Mouse (Mus musculus): ENCODE data around the gene Utrn.

Gene Utrn

DNA sequence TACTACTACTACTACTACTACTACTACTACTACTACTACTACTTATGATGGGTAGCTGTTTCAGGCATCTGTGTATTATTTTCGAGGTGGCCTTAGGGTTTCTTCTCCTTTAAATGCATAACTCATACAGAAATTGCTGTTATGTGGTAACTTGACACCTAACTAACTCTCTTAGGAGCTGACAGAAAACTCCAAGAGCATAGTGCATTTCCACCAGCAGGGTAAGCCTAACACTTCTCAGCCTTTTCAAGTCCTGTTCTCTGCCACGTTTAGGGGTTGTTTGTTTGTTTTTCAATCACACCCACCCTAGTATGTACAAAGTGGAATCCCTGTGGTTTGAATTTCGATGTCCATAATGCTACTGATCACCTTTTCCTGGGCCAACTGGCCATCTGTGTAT lies 78.3 kb downstream of the Utrn start:
- no peak for DNase-seq

GRCm38 (mm10) chr10:12788529-12788928 lies 80.6 kb downstream of the Utrn start:
- no peak for DNase-seq

- DNase-seq: no peak
Measured at GRCm38 (mm10) chr10:12787965-12788364, 81.2 kb downstream of the Utrn start.

GRCm38 (mm10) chr10:12785299-12785698 lies 83.9 kb downstream of the Utrn start:
- DNase-seq: no peak

DNA sequence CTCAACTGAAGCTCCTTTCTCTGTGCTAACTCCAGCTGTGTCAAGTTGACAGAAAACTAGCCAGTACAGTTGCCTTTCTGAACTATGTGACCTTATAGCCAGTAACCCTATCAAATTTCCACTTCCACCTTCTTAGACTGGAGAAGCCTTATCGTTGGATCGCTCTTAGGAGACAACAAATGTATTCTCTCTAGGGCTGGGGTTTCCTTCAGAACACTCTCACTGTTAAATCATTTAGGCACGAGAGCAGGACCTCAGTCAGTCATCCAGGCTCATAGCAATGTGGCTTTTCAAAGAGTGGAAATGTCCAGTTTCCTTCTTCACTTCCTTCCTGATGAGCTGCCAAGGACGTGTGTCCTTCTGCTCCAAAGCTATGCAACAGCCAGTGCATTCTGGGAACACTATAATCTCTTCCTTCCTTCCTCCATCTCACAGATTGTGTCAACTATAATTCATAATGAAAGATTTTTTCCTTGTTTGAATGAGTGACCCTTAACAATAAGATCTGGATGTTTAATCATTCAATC lies 87.7 kb downstream of the Utrn start:
- DNase-seq: no peak

DNA sequence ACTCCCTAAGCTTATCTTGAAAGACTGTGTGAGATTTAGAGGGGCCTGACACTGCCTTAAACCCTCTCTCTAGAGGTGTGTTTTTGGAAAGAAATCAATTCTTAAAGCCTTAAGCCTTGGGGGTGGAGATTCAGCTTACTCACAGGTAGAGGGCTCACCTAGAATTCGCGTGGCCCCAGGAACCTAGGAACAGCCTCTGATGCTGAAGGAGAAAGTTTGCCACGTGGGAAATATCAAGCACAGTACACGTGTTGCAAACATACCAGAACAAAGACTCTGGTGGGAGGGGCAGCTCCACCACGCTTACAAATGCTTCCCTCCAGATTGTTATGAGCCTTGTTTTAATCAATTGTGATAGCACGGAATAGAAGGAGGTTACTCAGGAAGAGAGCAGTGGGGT lies 96.0 kb downstream of the Utrn start:
- DNase-seq: no peak

GRCm38 (mm10) chr10:12771511-12771910 lies 97.7 kb downstream of the Utrn start:
- DNase-seq: no peak

DNA sequence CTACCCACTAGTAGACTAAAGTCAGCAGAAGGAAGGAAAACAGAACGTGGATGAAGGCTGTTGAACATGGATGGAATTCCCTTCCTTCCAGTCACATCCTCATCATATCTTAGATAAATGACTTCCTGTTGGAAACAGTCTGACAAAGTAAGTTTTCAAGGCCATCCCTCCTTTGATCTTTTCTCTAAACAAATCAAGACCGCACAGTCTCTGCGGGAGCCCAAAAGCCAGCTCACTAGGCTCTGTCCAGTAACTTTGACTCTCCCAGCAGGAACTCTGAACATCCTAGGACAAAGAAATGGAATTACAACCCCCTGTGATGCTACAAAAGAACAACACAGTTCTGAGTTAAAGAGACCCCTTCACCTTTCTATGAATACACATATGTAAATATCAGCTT lies 106.5 kb downstream of the Utrn start:
- DNase-seq: no peak

DNA sequence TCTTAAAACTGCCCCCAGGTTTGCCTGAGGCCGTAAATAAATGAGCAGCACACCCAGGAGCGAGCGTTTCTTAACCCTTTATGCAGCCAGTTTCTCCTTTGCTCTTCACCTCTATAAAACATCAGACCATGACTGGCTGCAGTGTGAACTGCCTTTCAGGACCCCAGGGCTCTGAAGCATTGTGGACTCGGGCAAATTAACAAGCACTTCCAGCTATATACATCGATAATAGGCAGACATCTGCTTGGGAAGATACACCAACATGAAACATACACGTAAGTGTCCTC lies 110.5 kb downstream of the Utrn start:
- no peak for DNase-seq

DNA sequence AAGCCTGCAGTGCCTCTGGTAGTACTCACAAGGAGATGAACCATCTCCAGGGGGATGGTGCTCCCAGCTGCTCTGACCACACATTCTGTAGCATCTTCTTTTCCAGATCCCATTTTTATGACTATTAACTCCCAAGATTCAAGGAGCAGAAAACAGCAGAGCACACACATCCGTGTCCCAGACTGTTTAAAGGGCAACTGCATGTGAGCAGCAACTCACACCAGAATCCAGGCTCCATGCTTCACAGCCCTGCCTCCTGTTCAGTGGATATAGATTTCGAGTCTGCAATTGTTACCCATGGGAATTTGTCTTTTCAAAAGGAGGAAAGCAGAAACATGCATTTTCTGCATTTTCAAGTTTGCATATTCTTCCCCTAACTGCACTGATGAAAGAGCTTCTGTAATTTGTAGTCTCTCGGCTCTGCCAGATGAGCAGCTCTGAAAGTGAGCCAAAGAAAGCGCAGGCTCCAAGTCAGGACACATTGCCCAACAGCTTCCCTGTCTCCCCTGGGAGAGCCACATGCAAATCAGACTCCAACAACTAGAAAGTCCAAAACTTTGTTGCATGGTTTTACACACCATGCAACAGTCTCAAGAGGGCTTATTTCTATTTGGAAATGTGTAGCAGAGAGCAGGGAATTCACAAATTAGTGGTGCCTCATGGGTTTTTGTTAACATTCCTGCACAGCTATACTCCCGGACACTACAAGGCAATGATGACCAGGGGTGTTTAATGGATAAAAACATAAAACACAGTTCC lies 111.0 kb downstream of the Utrn start:
- no peak for DNase-seq

DNA sequence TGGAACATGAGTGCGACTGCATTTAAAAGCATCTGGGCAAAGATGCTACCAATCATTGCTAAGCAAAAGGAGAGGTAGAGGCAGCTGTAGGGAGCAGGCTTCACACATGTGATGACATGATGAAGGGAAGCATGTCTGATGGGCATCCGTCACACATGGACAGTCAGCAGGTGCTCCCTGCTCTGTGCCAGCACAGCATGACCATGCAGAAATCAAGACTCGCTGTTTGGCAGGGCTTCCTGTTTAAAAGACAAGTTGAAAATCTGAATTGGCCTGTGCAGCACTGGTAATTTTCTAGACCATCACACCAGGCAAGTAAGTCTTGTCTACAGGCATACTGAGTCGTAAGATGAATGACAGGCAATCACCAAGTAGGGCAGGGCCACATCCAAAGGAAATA lies 112.5 kb downstream of the Utrn start:
- DNase-seq: peak; percentile 31

- DNase-seq: no peak
Measured at GRCm38 (mm10) chr10:12754911-12755310, 114.3 kb downstream of the Utrn start.

DNA sequence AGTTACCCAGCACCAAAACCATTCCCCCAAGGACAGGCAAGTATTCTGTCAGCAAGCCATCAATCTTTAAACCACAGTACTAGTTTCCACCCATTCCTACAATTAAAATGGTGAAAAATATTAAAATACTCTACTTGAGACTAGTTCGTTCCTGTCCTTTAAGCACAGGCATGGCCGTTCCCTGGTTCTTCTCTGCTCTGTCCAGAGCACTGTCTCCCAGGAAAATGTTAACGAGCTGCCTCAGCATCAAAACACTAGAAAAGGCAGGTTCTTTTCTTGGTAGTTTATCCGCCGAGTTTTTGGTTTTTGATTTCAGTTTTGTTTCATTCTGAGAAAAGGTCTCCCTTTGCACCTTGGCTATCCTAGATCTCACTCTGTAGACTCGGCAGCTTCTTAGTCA lies 115.0 kb downstream of the Utrn start:
- DNase-seq: no peak

- DNase-seq: no peak
Measured at GRCm38 (mm10) chr10:12743717-12744116, 125.4 kb downstream of the Utrn start.

GRCm38 (mm10) chr10:12739302-12739987 lies 129.7 kb downstream of the Utrn start:
- DNase-seq: no peak

DNA sequence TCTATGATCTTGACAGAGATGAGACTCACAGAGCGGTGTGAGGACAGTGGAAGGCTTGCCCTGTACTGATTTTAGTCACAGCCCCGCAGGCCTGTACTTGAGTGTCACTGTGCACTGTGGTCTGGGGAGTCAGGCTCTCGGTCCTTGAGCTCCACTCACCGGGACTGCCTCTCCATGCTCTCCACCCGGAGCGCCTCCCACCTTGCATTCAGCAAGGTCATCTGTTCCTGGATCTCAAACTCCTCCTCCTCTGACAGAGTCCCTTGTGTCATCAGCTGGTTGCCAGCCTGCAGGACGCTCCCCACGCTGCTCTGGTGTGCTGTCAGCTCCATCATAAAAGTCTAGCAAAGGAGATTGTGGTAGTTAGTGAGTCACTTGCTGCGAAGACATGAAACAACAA lies 131.2 kb downstream of the Utrn start:
- no peak for DNase-seq

GRCm38 (mm10) chr10:12736861-12737835 lies 132.0 kb downstream of the Utrn start:
- no peak for DNase-seq

DNA sequence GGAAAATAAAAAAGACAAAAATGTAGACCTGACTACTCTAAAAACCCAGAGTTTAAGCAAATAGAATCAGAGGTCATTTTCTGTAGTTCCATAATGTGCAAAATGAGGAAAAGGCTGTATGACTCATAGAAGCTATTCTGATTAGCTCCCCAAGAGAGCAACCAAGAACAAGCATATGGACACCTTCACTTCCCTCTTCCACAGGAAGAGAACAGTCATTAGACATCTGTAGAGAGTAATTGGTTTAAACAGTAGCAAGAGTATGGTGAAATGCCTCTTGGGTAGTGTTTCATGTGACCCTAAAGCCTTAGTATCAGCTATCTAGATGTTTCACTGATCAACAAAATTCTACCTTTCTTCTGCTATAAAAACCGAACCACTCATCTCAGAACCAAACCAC lies 133.5 kb downstream of the Utrn start:
- no peak for DNase-seq

DNA sequence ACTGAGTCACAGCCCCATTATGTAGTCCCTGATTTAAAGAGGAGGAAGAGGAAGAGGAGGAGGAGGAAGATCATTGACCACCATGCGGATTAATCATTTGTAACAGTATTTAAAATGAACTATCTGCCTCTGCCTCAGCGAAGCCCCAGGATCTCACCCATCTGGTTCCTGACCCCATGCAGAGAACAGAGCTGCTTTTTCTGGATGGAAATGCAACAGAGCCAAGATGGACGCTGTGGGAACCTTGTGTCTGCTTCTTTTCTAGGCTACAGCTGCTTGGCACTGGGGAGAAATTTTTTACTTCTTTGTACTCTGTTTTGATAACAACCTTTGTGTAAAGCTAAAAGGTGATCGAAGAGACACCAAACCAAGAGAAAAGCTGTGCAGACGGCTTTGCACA lies 137.7 kb downstream of the Utrn start:
- DNase-seq: peak; percentile 54

GRCm38 (mm10) chr10:12729635-12730034 lies 139.5 kb downstream of the Utrn start:
- DNase-seq: no peak

- no peak for DNase-seq
Measured at GRCm38 (mm10) chr10:12729033-12729432, 140.1 kb downstream of the Utrn start.

DNA sequence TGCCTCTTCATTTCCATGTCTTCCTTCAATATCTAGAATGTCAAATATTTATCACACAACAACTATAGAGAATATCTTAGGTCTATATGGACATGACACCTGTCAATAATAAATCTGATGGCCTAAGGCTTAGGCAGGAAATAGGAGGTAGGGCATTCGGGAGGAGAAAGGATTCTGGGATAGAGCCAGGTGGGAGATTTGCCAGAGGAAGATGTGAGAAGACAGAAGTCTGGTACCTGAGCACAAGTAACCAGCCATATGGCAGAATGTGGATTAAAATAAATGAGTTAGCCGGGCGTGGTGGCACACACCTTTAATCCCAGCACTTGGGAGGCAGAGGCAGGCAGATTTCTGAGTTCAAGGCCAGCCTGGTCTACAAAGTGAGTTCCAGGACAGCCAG lies 141.3 kb downstream of the Utrn start:
- no peak for DNase-seq

- peak; percentile 43 for DNase-seq
Measured at GRCm38 (mm10) chr10:12726041-12726608, 143.0 kb downstream of the Utrn start.
